Mouse (Mus musculus) MEL (cell line): ENCODE data around the gene Tmem92. TPM values are rescaled to one million over a fixed set of nuclear protein-coding genes. Genes with fewer than 3 reads are reported as not detected.

Source experiments
- DNase-seq: peaks from one replicate; pipeline ENCODE4 v3.0.0; 2011; ENCODE audit warnings: low read depth, low spot score
- H3K27ac ChIP-seq: 2 replicates; pipeline ENCODE4 v1.5.1; 2012; ENCODE audit warnings: low read depth, mild to moderate bottlenecking, control low read depth, low read length, moderate library complexity; ENCODE audit not compliant: control insufficient read depth
- H3K27me3 ChIP-seq, 2 experiments: fragments of 150-350 bp in 1 of 2; sonication (generic) in 1 of 2; 2 replicates each; pipeline ENCODE4 v1.6.1; 2012; ENCODE audit warnings: low read length in 2 of 2, mild to moderate bottlenecking in 2 of 2, improper control_type of control experiment in 1 of 2, moderate library complexity in 1 of 2; ENCODE audit not compliant: insufficient read depth in 2 of 2, control insufficient read depth in 1 of 2
- H3K36me3 ChIP-seq, 2 experiments: 2 replicates each; pipeline ENCODE4 v1.6.1; 2012 to 2014; ENCODE audit warnings: low read length in 2 of 2, improper control_type of control experiment in 1 of 2, inconsistent platforms in 1 of 2, mild to moderate bottlenecking in 1 of 2; ENCODE audit not compliant: insufficient read depth in 2 of 2, control insufficient read depth in 1 of 2
- H3K4me1 ChIP-seq, 2 experiments: fragments of 150-350 bp in 1 of 2; sonication (generic) in 1 of 2; 2 replicates each; pipeline ENCODE4 v1.6.1; 2012; ENCODE audit warnings: low read length in 2 of 2, improper control_type of control experiment in 1 of 2, mild to moderate bottlenecking in 1 of 2; ENCODE audit not compliant: insufficient read depth in 2 of 2, control insufficient read depth in 1 of 2
- H3K4me3 ChIP-seq, 2 experiments: fragments of 150-350 bp in 1 of 2; sonication (generic) in 1 of 2; 2 replicates each; pipeline ENCODE4 v1.5.1; 2012; ENCODE audit warnings: low read depth in 2 of 2, low read length in 2 of 2, mild to moderate bottlenecking in 2 of 2, moderate library complexity in 2 of 2, control low read depth in 1 of 2, improper control_type of control experiment in 1 of 2; ENCODE audit not compliant: control insufficient read depth in 1 of 2, insufficient read depth in 1 of 2
- H3K79me2 ChIP-seq: 2 replicates; pipeline ENCODE4 v1.6.1; 2012; ENCODE audit warnings: mild to moderate bottlenecking, low read length, moderate library complexity; ENCODE audit not compliant: control insufficient read depth, poor library complexity, insufficient read depth
- H3K9ac ChIP-seq: 2 replicates; pipeline ENCODE4 v1.6.1; 2012; ENCODE audit warnings: low read depth, mild to moderate bottlenecking, control low read depth, low read length, moderate library complexity; ENCODE audit not compliant: control insufficient read depth, poor library complexity, severe bottlenecking
- H3K9me3 ChIP-seq: fragments of 150-350 bp; sonication (generic); replicated peaks from 2 replicates; pipeline ENCODE4 v1.6.1; 2012; ENCODE audit warnings: mild to moderate bottlenecking, low read length, improper control_type of control experiment, moderate library complexity; ENCODE audit not compliant: insufficient read depth
- BHLHE40 ChIP-seq: IDR thresholded peaks from 2 replicates; pipeline ENCODE4 v1.6.1; 2012; ENCODE audit warnings: low read depth, mild to moderate bottlenecking, inconsistent platforms, low read length, improper control_type of control experiment, borderline replicate concordance
- CTCF ChIP-seq, 3 experiments: IDR thresholded peaks in 2 of 3; conservative IDR thresholded peaks in 1 of 3; 2 replicates each; pipeline ENCODE4 v1.5.1; 2011 to 2012; ENCODE audit warnings: low read length in 3 of 3, low read depth in 2 of 3, mild to moderate bottlenecking in 2 of 3, improper control_type of control experiment in 1 of 3, inconsistent platforms in 1 of 3, mixed read lengths in 1 of 3, moderate library complexity in 1 of 3; ENCODE audit not compliant: control insufficient read depth in 1 of 3, insufficient read depth in 1 of 3, poor library complexity in 1 of 3, severe bottlenecking in 1 of 3
- E2F4 ChIP-seq: IDR thresholded peaks from 2 replicates; pipeline ENCODE4 v1.6.1; 2011; ENCODE audit warnings: low read depth, low read length, improper control_type of control experiment, borderline replicate concordance
- EP300 ChIP-seq, 2 experiments: IDR thresholded peaks; 2 replicates each; pipeline ENCODE4 v1.6.1; 2011; ENCODE audit warnings: improper control_type of control experiment in 2 of 2, low read length in 2 of 2, low read depth in 1 of 2, mild to moderate bottlenecking in 1 of 2
- JUND ChIP-seq: IDR thresholded peaks from 2 replicates; pipeline ENCODE4 v1.6.1; 2011; ENCODE audit warnings: low read depth, mild to moderate bottlenecking, improper control_type of control experiment, low read length
- KAT2A ChIP-seq: conservative IDR thresholded peaks from 2 replicates; pipeline ENCODE4 v1.6.1; 2012; ENCODE audit warnings: low read depth, low read length, improper control_type of control experiment, inconsistent platforms
- MYC ChIP-seq: IDR thresholded peaks from 2 replicates; pipeline ENCODE4 v1.6.1; 2011; ENCODE audit warnings: low read depth, mild to moderate bottlenecking, low read length, improper control_type of control experiment, moderate library complexity
- NRF1 ChIP-seq: IDR thresholded peaks from 2 replicates; pipeline ENCODE4 v1.6.1; 2014; ENCODE audit warnings: low read depth, mild to moderate bottlenecking, inconsistent platforms, low read length, improper control_type of control experiment, moderate library complexity; ENCODE audit not compliant: poor library complexity, insufficient read depth, severe bottlenecking
- POLR2AphosphoS2 ChIP-seq: IDR thresholded peaks from 2 replicates; pipeline ENCODE4 v1.6.1; 2011; ENCODE audit warnings: low read length, improper control_type of control experiment
- POLR2AphosphoS5 ChIP-seq: IDR thresholded peaks from 2 replicates; pipeline ENCODE4 v1.6.1; 2012; ENCODE audit warnings: low read depth, borderline replicate concordance, mild to moderate bottlenecking, inconsistent platforms, low read length, moderate library complexity, mixed read lengths
- TBP ChIP-seq: IDR thresholded peaks from 2 replicates; pipeline ENCODE4 v1.8.0; 2011; ENCODE audit warnings: low read depth, low read length, improper control_type of control experiment
- UBTF ChIP-seq: IDR thresholded peaks from 2 replicates; pipeline ENCODE4 v1.6.1; 2012; ENCODE audit warnings: low read depth, mild to moderate bottlenecking, inconsistent platforms, low read length, improper control_type of control experiment, moderate library complexity, borderline replicate concordance; ENCODE audit not compliant: insufficient read depth
- USF1 ChIP-seq: IDR thresholded peaks from 2 replicates; pipeline ENCODE4 v1.6.1; 2014; ENCODE audit warnings: low read depth, mild to moderate bottlenecking, inconsistent platforms, low read length, improper control_type of control experiment, moderate library complexity
- polyA plus RNA-seq, 2 experiments: library from polyadenylated mRNA; stranded (reverse) in 1 of 2; unstranded in 1 of 2; fragments of >175 nt in 1 of 2; fragments of >200 nt in 1 of 2; gene quantifications; 2 replicates each; pipeline versions ENCODE4 v1.2.1 to v1.2.4; 2012; ENCODE audit warnings: low replicate concordance in 2 of 2, low read depth in 1 of 2; ENCODE audit not compliant: insufficient read length in 2 of 2, insufficient read depth in 1 of 2, missing spikeins in 1 of 2
- total RNA-seq: library from RNA; depleted of rRNA; stranded (reverse); fragments of 300-350 nt; gene quantifications from 2 replicates; pipeline ENCODE4 v1.2.3, GENCODE M21; 2012; rRNA removed

Tmem92 gene
- total and polyA plus RNA-seq, 3 experiments, result not detected

DNA sequence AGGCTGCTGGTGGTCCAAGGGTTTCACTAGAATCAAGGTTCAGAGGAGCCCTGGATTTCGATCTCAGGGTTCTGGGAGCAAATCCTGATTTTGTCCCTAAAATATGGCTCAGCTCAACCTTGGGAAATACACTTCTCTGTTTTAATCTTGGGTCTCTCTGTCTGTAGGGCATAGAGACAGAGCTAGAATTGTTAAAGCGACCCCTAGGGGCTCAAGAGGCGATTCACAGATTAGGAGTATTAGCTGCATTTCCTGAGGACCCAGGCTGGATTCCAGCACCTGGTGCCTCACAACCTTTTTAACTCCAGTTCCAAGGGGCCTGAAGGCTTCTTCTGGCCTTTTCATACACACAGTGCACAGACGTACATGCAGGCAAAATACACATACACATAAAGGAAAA, 52.9 kb downstream of the Tmem92 start:
- DNase-seq, result peak; percentile 45
- Histone ChIP-seq H3K4me3 (no peak overlapping the region), H3K9ac (no peak overlapping the region), H3K79me2 (no peaks in the 10 kb centered on the region), H3K4me1 (no peaks in the 10 kb centered on the region), H3K27ac (no peak overlapping the region), H3K9me3 (no peaks in the 10 kb centered on the region), H3K36me3 (no peaks in the 10 kb centered on the region), H3K27me3 (peaks cover 5 to 6% of the 10 kb centered on the region in 2 experiments; a peak in 3 of 4 replicates)
- TF ChIP-seq JUND (no peak), POLR2AphosphoS5 (no peak), CTCF (IDR thresholded peaks at IDR 0.05 in 2 of 3, conservative IDR thresholded peaks at IDR 0.05 in 1 of 3; ENCODE audit: control insufficient read depth in 1 of 3, insufficient read depth in 1 of 3, low read depth in 2 of 3, low read length in 3 of 3, poor library complexity in 1 of 3, severe bottlenecking in 1 of 3) (peak; percentile 12 to 57 (median 35); a peak in 5 of 6 replicates)

DNA sequence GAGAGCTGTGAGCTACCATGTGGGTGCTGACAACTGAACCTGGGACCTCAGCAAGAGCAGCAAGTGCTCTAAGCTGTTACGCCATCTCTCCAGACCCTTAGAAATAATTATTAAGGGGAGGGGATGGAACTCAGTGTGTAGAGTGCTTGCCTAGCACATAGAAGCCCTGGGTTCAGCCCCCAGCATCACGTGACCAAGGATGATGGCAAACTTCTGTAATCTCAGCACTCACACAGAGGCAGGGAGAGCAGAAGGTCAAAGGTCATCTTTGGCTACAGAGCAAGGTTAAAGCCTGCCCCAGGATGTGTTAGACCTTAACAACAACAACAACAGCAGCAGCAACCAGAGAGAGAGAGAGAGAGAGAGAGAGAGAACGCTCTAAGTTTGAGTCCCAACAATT, 54.0 kb downstream of the Tmem92 start:
- Histone ChIP-seq H3K27me3 (peaks cover 4 to 7% of the 10 kb centered on the region in 2 experiments), H3K9me3 (no peaks in the 10 kb centered on the region)
- TF ChIP-seq EP300 (IDR thresholded peaks at IDR 0.05; ENCODE audit: low read depth in 1 of 2, low read length in 2 of 2) (no peak), TBP (no peak), CTCF (IDR thresholded peaks at IDR 0.05 in 2 of 3, conservative IDR thresholded peaks at IDR 0.05 in 1 of 3; ENCODE audit: control insufficient read depth in 1 of 3, insufficient read depth in 1 of 3, low read depth in 2 of 3, low read length in 3 of 3, poor library complexity in 1 of 3, severe bottlenecking in 1 of 3) (no peak), USF1 (peak; percentile 64), E2F4 (no peak), UBTF (no peak)
- TF ChIP-seq, all 39 proteins: peak for 1
- Histone ChIP-seq H3K4me1 (no peaks in the 10 kb centered on the region), H3K9ac (no peak overlapping the region), H3K4me3 (no peak overlapping the region), H3K79me2 (no peaks in the 10 kb centered on the region), H3K36me3 (no peaks in the 10 kb centered on the region), H3K27ac (no peak overlapping the region)
- no peak for DNase-seq

DNA sequence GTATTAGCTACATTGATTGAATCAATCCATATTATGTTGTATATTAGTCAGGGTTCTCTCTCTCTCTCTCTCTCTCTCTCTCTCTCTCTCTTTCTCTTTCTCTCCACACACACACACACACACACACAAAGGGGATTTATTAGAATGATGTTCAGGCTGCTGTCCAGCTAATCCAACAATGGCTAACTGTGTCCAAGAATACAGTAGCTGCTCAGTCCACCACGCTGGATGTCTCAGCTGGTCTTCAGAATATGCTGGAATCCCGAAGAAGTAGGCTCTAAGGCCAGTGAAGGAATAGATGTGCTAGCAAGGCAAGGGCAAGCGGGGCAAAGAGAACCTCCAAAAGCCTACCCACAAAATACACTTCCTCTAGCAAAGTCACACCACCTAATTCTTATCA, 55.2 kb downstream of the Tmem92 start:
- Histone ChIP-seq H3K9ac (no peak overlapping the region), H3K9me3 (no peaks in the 10 kb centered on the region), H3K79me2 (no peaks in the 10 kb centered on the region), H3K4me1 (no peaks in the 10 kb centered on the region), H3K27ac (no peak overlapping the region), H3K36me3 (no peaks in the 10 kb centered on the region), H3K4me3 (no peak overlapping the region), H3K27me3 (peaks cover 11% of the 10 kb centered on the region in 2 experiments)
- TF ChIP-seq NRF1 (no peak), EP300 (IDR thresholded peaks at IDR 0.05; ENCODE audit: low read depth in 1 of 2, low read length in 2 of 2) (no peak), MYC (no peak), POLR2AphosphoS2 (no peak), KAT2A (no peak), BHLHE40 (no peak)
- no peak for DNase-seq

Other genes starting within 250 kb of the Tmem92 start
- gene Rsad1, start 233.4 kb downstream of the Tmem92 start, total RNA-seq, result 27.9 and 28.7 TPM in 2 replicates
- 10 to 100 TPM in 1 of 2 experiments, not detected in 1; 24.0 TPM for gene Rsad1, start 233.4 kb downstream of the Tmem92 start, polyA plus RNA-seq
- 0.08 TPM in 1 of 2 replicates, not detected in the other for gene Chad, start 217.7 kb downstream of the Tmem92 start, total RNA-seq
- under 1 TPM in 1 of 2 experiments, not detected in 1; 0.11 TPM for gene Chad, start 217.7 kb downstream of the Tmem92 start, polyA plus RNA-seq
- 2.8 and 3.3 TPM in 2 replicates for gene Acsf2, start 180.8 kb downstream of the Tmem92 start, total RNA-seq
- 10 to 100 TPM in 1 of 2 experiments, not detected in 1; 13.1 TPM for gene Acsf2, start 180.8 kb downstream of the Tmem92 start, polyA plus RNA-seq
- 423 and 464 TPM in 2 replicates for gene Lrrc59, start 152.9 kb downstream of the Tmem92 start, total RNA-seq
- gene Lrrc59, start 152.9 kb downstream of the Tmem92 start, polyA plus RNA-seq, result 100 to 1,000 TPM; 486 to 633 TPM
- 114 and 129 TPM in 2 replicates for gene Mrpl27, start 128.9 kb downstream of the Tmem92 start, total RNA-seq
- 100 to 1,000 TPM in 1 of 2 experiments, not detected in 1; 102 TPM for gene Mrpl27, start 128.9 kb downstream of the Tmem92 start, polyA plus RNA-seq
- 43.8 and 54.9 TPM in 2 replicates for gene Eme1, start 128.7 kb downstream of the Tmem92 start, total RNA-seq
- 10 to 100 TPM in 1 of 2 experiments, not detected in 1; 41.8 TPM for gene Eme1, start 128.7 kb downstream of the Tmem92 start, polyA plus RNA-seq
- 8.4 and 10.1 TPM in 2 replicates for gene Xylt2, start 105.2 kb downstream of the Tmem92 start, total RNA-seq
- gene Xylt2, start 105.2 kb downstream of the Tmem92 start, polyA plus RNA-seq, result 10 to 100 TPM in 1 of 2 experiments, not detected in 1; 12.4 TPM
- not detected in 2 replicates for gene Gm11541, start 78.2 kb downstream of the Tmem92 start, total RNA-seq
- gene Gm11541, start 78.2 kb downstream of the Tmem92 start, polyA plus RNA-seq, result not detected
- gene Cdc34b, start 40.9 kb downstream of the Tmem92 start, total RNA-seq, result 0.16 and 0.19 TPM in 2 replicates
- under 1 TPM in 1 of 2 experiments, not detected in 1; 0.29 TPM for gene Cdc34b, start 40.9 kb downstream of the Tmem92 start, polyA plus RNA-seq
- 0.12 and 0.20 TPM in 2 replicates for gene Col1a1, start 153.5 kb upstream of the Tmem92 start, total RNA-seq
- gene Col1a1, start 153.5 kb upstream of the Tmem92 start, polyA plus RNA-seq, result under 1 TPM in 1 of 2 experiments, not detected in 1; 0.61 TPM
- not detected in 2 replicates for gene Hils1, start 184.9 kb upstream of the Tmem92 start, total RNA-seq
- gene Hils1, start 184.9 kb upstream of the Tmem92 start, polyA plus RNA-seq, result not detected
- not detected in 2 replicates for gene Sgca, start 193.6 kb upstream of the Tmem92 start, total RNA-seq
- gene Sgca, start 193.6 kb upstream of the Tmem92 start, polyA plus RNA-seq, result not detected
- 113 and 150 TPM in 2 replicates for gene Ppp1r9b, start 208.3 kb upstream of the Tmem92 start, total RNA-seq
- 100 to 1,000 TPM in 1 of 2 experiments, 10 to 100 TPM in 1; 47.0 to 169 TPM for gene Ppp1r9b, start 208.3 kb upstream of the Tmem92 start, polyA plus RNA-seq
- gene Samd14, start 227.2 kb upstream of the Tmem92 start, total RNA-seq, result 35.8 and 57.6 TPM in 2 replicates
- 1,000 to 10,000 TPM in 1 of 2 experiments, 100 to 1,000 TPM in 1; 101 to 1,219 TPM for gene Samd14, start 227.2 kb upstream of the Tmem92 start, polyA plus RNA-seq